Mouse (Mus musculus) CH12.LX (cell line): Measurements from ENCODE around the gene Cgrrf1. TPM values are rescaled to one million over a fixed set of nuclear protein-coding genes. Genes with fewer than 3 reads are reported as not detected.

Experiments
- DNase-seq: peaks from one replicate; pipeline ENCODE4 v3.0.0-alpha.2; 2013; ENCODE audit errors: extremely low read depth
- H3K27ac ChIP-seq: 2 replicates; pipeline ENCODE4 v1.5.1; 2012; ENCODE audit warnings: low read depth, mild to moderate bottlenecking, control low read depth, moderate library complexity; ENCODE audit not compliant: insufficient read depth
- H3K27me3 ChIP-seq: replicated peaks from 2 replicates; pipeline ENCODE3; 2012; ENCODE audit warnings: inconsistent platforms
- H3K36me3 ChIP-seq, 2 experiments: replicated peaks in 1 of 2; 2 replicates each; pipeline versions ENCODE3 to v1.6.1; 2012; ENCODE audit warnings: inconsistent platforms in 1 of 2, low read length in 1 of 2, mild to moderate bottlenecking in 1 of 2, mixed read lengths in 1 of 2, moderate library complexity in 1 of 2; ENCODE audit not compliant: control insufficient read depth in 1 of 2, insufficient read depth in 1 of 2
- H3K4me1 ChIP-seq, 2 experiments: 2 replicates each; pipeline ENCODE4 v1.6.1; 2012; ENCODE audit warnings: inconsistent platforms in 1 of 2, moderate library complexity in 1 of 2; ENCODE audit not compliant: insufficient read depth in 2 of 2, control insufficient read depth in 1 of 2
- H3K4me2 ChIP-seq: 2 replicates; pipeline ENCODE4 v1.6.1; 2012; ENCODE audit warnings: low read depth, mild to moderate bottlenecking, control low read depth; ENCODE audit not compliant: poor library complexity, insufficient read depth, severe bottlenecking
- H3K4me3 ChIP-seq, 3 experiments: fragments of 150-350 bp in 1 of 3; sonication (generic) in 1 of 3; replicated peaks in 1 of 3; 2 replicates each; pipeline versions ENCODE3 to v1.5.1; 2011 to 2012; ENCODE audit warnings: low read depth in 2 of 3, low read length in 2 of 3, mild to moderate bottlenecking in 2 of 3, moderate library complexity in 2 of 3, control low read depth in 1 of 3, improper control_type of control experiment in 1 of 3, inconsistent platforms in 1 of 3, mixed read lengths in 1 of 3; ENCODE audit not compliant: poor library complexity in 1 of 3
- H3K79me2 ChIP-seq: replicated peaks from 2 replicates; pipeline ENCODE4 v1.6.1; 2012; ENCODE audit warnings: mild to moderate bottlenecking, moderate library complexity; ENCODE audit not compliant: control insufficient read depth, poor library complexity, insufficient read depth, severe bottlenecking; ENCODE audit errors: extremely low read depth
- H3K9ac ChIP-seq: 2 replicates; pipeline ENCODE4 v1.6.1; 2012; ENCODE audit warnings: low read depth, mild to moderate bottlenecking, control low read depth, moderate library complexity; ENCODE audit not compliant: insufficient read depth
- H3K9me3 ChIP-seq: replicated peaks from 2 replicates; pipeline ENCODE3; 2012; ENCODE audit warnings: low read length, inconsistent platforms, mixed read lengths
- CTCF ChIP-seq, 2 experiments: IDR thresholded peaks in 1 of 2; conservative IDR thresholded peaks in 1 of 2; 2 replicates each; pipeline ENCODE4 v1.5.1; 2011 to 2012; ENCODE audit warnings: low read depth in 2 of 2, low read length in 2 of 2, improper control_type of control experiment in 1 of 2, inconsistent platforms in 1 of 2, mild to moderate bottlenecking in 1 of 2, moderate library complexity in 1 of 2
- E2F4 ChIP-seq: IDR thresholded peaks from 2 replicates; pipeline ENCODE4 v1.6.1; 2011; ENCODE audit warnings: low read depth, low read length, improper control_type of control experiment; ENCODE audit not compliant: insufficient replicate concordance
- ELF1 ChIP-seq: IDR thresholded peaks from 2 replicates; pipeline ENCODE4 v1.6.1; 2014; ENCODE audit warnings: low read depth, mild to moderate bottlenecking, inconsistent platforms, low read length, improper control_type of control experiment
- EP300 ChIP-seq: IDR thresholded peaks from 2 replicates; pipeline ENCODE4 v1.6.1; 2011; ENCODE audit warnings: low read length, improper control_type of control experiment
- GABPA ChIP-seq: IDR thresholded peaks from 2 replicates; pipeline ENCODE4 v1.6.1; 2012; ENCODE audit warnings: low read depth, low read length, improper control_type of control experiment, inconsistent platforms; ENCODE audit not compliant: insufficient replicate concordance
- JUND ChIP-seq: conservative IDR thresholded peaks from 2 replicates; pipeline ENCODE4 v1.6.1; 2011; ENCODE audit warnings: low read depth, low read length, improper control_type of control experiment
- MAZ ChIP-seq: IDR thresholded peaks from 2 replicates; pipeline ENCODE4 v1.6.1; 2012; ENCODE audit warnings: low read depth, mild to moderate bottlenecking, inconsistent platforms, low read length, improper control_type of control experiment, moderate library complexity
- MXI1 ChIP-seq: IDR thresholded peaks from 2 replicates; pipeline ENCODE4 v1.6.1; 2011; ENCODE audit warnings: mild to moderate bottlenecking, low read depth, low read length, improper control_type of control experiment
- MYC ChIP-seq: IDR thresholded peaks from 2 replicates; pipeline ENCODE4 v1.6.1; 2011; ENCODE audit warnings: low read depth, mild to moderate bottlenecking, improper control_type of control experiment, low read length
- NELFE ChIP-seq: IDR thresholded peaks from 2 replicates; pipeline ENCODE4 v1.6.1; 2011; ENCODE audit warnings: low read depth, low read length, improper control_type of control experiment
- PAX5 ChIP-seq: IDR thresholded peaks from 2 replicates; pipeline ENCODE4 v1.6.1; 2012; ENCODE audit warnings: low read length, inconsistent platforms, mixed read lengths
- POLR2AphosphoS2 ChIP-seq: IDR thresholded peaks from 2 replicates; pipeline ENCODE4 v1.6.1; 2011; ENCODE audit warnings: low read depth, low read length, improper control_type of control experiment
- RCOR1 ChIP-seq: conservative IDR thresholded peaks from 2 replicates; pipeline ENCODE4 v1.6.1; 2012; ENCODE audit warnings: low read depth, mild to moderate bottlenecking, inconsistent platforms, low read length, improper control_type of control experiment
- UBTF ChIP-seq: IDR thresholded peaks from 2 replicates; pipeline ENCODE4 v1.6.1; 2012; ENCODE audit warnings: low read depth, mild to moderate bottlenecking, inconsistent platforms, low read length, improper control_type of control experiment, moderate library complexity
- ZC3H11A ChIP-seq: IDR thresholded peaks from 2 replicates; pipeline ENCODE4 v1.6.1; 2012; ENCODE audit warnings: low read depth, mild to moderate bottlenecking, inconsistent platforms, low read length, improper control_type of control experiment
- dilution Hi-C: fragments of 300-500 bp; cut with MboI; formaldehyde crosslinking; loops from 2 replicates; pipeline ENCODE4 v1.14.3; 2020; ENCODE audit warnings: low sequenced_read_pairs; ENCODE audit not compliant: extremely low pct_unique_long_range_greater_than_20kb, extremely low pct_ligation_motif_present
- in situ Hi-C: fragments of 300-500 bp; cut with MboI; formaldehyde crosslinking; loops from 3 replicates; pipeline ENCODE4 v1.14.3; 2019; ENCODE audit warnings: low sequenced_read_pairs, low pct_ligation_motif_present, low pct_unique_long_range_greater_than_20kb, mixed read lengths
- polyA plus RNA-seq: library from polyadenylated mRNA; unstranded; fragments of >175 nt; gene quantifications from 2 replicates; pipeline ENCODE4 v1.2.1, GENCODE M21; 2012; ENCODE audit warnings: low read depth; ENCODE audit not compliant: insufficient read length
- total RNA-seq, 2 experiments: library from RNA; depleted of rRNA; stranded (reverse); fragments of 300-350 nt in 1 of 2; fragments of >200 nt in 1 of 2; gene quantifications; 2 replicates each; pipeline ENCODE4 v1.2.3; 2012 to 2014

Cgrrf1 gene
- total and polyA plus RNA-seq, 3 experiments, result 9.6 to 17.1 (median 13.1) TPM

DNA sequence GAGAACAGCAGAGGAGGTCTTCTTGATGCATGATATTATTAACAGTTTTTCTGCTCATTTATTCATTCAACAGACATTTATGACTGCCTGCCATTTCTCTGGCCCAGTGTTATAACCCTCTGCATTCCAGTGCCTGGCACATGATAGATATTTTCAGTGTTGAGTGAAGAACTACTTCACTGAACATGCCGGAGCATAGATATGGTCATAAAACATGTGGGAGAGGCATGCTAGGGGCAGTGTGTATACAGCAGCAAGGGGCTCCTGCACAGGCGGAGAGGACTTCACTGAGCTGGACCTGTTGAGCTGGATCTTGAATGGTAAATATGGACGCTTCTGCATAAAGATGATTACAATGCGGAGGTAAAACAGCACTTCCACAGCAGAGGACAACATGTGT lies 57.2 kb downstream of the Cgrrf1 start:
- Histone ChIP-seq H3K36me3 (peaks cover 0 to 11% of the 10 kb centered on the region in 2 experiments), H3K4me2 (no peak overlapping the region), H3K9me3 (no peaks in the 10 kb centered on the region), H3K27ac (no peak overlapping the region), H3K79me2 (no peaks in the 10 kb centered on the region), H3K9ac (no peak overlapping the region), H3K4me1 (peaks cover 0 to 14% of the 10 kb centered on the region in 2 experiments; a peak in 2 of 4 replicates), H3K4me3 (no peak overlapping the region), H3K27me3 (peaks cover 1% of the 10 kb centered on the region)
- in situ Hi-C loops (loop anchor here (25.0 kb wide), 2 partner anchors 98 to 348 kb away; no protein-coding TSS in a partner anchor), dilution Hi-C loops (no loop called here)
- TF ChIP-seq EP300 (no peak), PAX5 (no peak), RCOR1 (no peak), UBTF (no peak), MAZ (no peak), GABPA (no peak), NELFE (no peak)
- DNase-seq, result no peak

DNA sequence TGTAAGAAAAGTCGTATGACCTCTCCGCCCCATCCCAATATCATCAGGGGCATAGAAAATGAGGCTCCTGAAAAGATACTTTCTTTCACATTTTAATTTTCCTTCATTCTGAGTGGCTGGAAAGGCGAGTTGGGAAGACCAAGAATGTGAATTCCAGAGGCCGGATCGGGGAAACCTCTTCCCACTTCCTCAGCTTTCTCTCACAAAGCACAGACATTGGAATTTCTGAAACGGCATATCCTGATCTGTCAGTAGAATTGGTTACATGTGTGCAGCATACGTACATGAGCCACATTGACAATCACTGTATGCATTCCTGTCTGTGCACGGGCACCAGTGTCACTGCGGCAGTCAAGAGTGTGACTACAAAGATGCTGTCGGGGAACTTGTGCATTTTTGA lies 62.0 kb downstream of the Cgrrf1 start:
- TF ChIP-seq ZC3H11A (no peak), MYC (no peak), JUND (no peak), MAZ (no peak), POLR2AphosphoS2 (no peak), EP300 (no peak), MXI1 (no peak)
- Histone ChIP-seq H3K79me2 (no peaks in the 10 kb centered on the region), H3K4me3 (no peak overlapping the region), H3K4me2 (no peak overlapping the region), H3K27me3 (no peaks in the 10 kb centered on the region), H3K9me3 (no peaks in the 10 kb centered on the region), H3K4me1 (no peaks in the 10 kb centered on the region), H3K36me3 (peaks cover 0 to 12% of the 10 kb centered on the region in 2 experiments), H3K27ac (no peak overlapping the region), H3K9ac (no peak overlapping the region)
- no peak for DNase-seq
- in situ Hi-C loops, result loop anchor here (25.0 kb wide), 2 partner anchors 93 to 343 kb away; no protein-coding TSS in a partner anchor
- dilution Hi-C loops, result no loop called here

DNA sequence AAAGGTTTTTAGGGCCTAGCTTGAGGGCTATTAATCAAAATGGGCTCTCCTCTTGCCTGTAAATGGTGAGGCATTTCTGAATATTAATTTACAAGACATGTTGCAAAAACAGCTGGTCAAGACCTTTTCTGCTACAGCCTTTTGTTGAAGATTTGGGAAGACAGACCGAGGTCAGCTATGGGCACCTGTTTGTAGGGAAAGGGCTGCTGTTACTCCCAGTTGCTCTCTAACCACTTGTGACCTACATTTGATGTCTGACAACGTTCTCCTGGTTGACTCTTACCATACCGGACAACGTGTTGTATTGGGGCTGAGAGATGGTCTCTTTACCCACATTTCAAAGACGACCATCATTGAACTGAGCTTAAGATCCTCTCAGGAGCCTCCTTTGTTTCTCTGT lies 66.0 kb downstream of the Cgrrf1 start:
- Histone ChIP-seq H3K36me3 (peaks cover 0 to 1% of the 10 kb centered on the region in 2 experiments), H3K27me3 (no peaks in the 10 kb centered on the region), H3K4me3 (no peak overlapping the region)
- DNase-seq, result no peak
- TF ChIP-seq E2F4 (no peak), GABPA (no peak), ELF1 (no peak), CTCF (conservative IDR thresholded peaks at IDR 0.05 in 1 of 2, IDR thresholded peaks at IDR 0.05 in 1 of 2; ENCODE audit: low read depth in 2 of 2, low read length in 2 of 2) (no peak)
- TF ChIP-seq, all 38 proteins: peak for 0
- Histone ChIP-seq H3K9ac (no peak overlapping the region), H3K9me3 (no peaks in the 10 kb centered on the region), H3K4me1 (0 out of 4 replicates have a peak, but pooled peaks cover 0 to 3% of the 10 kb centered on the region in 2 experiments), H3K27ac (no peak overlapping the region), H3K79me2 (no peaks in the 10 kb centered on the region), H3K4me2 (no peak overlapping the region)
- in situ Hi-C loops (loop anchor here (25.0 kb wide), 2 partner anchors 89 to 339 kb away; no protein-coding TSS in a partner anchor), dilution Hi-C loops (no loop called here)
